ENCODE assay signal across 12 mouse cellular contexts in genomic region chr4:133247072-133247471, GRCm38 (mm10). TPM values are rescaled to one million over a fixed set of nuclear protein-coding genes. Genes with fewer than 3 reads are reported as not detected.
DNase-seq lines count a peak whose midpoint lies in the region; ATAC-seq lines count a peak whose summit lies in the region.
"Had no signal": no experiment of that assay in that cellular context is flagged by ENCODE, and none has a peak within 500 bp of the region (broad histone marks: within the 10 kb centered on the region; RNA-seq: fewer than 3 reads in every experiment).

No protein-coding gene starts in this region.

- peaks cover 63% of the 10 kb centered on the region for H3K27me3 ChIP-seq in hindbrain, embryonic 16.5 days (replicated peaks; ENCODE audit: control insufficient read depth, insufficient read depth, low read length)

- peak; percentile 44 for DNase-seq in kidney, adult 18-20 months
- no peak for DNase-seq in kidney, adult 9 months
- DNase-seq in heart, adult 9 months (ENCODE audit: low spot score in 2 of 2) = peak; percentile 60 to 73
- DNase-seq in kidney, postnatal 14 days = peak; percentile 76
- peak; percentile 66 for DNase-seq in lung, postnatal 25 days (ENCODE audit: low spot score)
- DNase-seq in thymus, postnatal 25 days = no peak
- no peak for DNase-seq in thymus, postnatal 0 days (ENCODE audit: low spot score)
- DNase-seq: cerebellum, postnatal 25 days; spleen, adult 18-20 months; thymus, postnatal 4 days had no signal

- H3K36me3 ChIP-seq in hindbrain, embryonic 16.5 days (ENCODE audit: control insufficient read depth, insufficient read depth, low read length) = no peaks in the 10 kb centered on the region
- H3K36me3 ChIP-seq: midbrain, embryonic 12.5 days had no signal

- peaks cover 9% of the 10 kb centered on the region for H3K4me1 ChIP-seq in hindbrain, embryonic 16.5 days (ENCODE audit: control insufficient read depth, insufficient read depth, low read depth, low read length)

- no peak for ATAC-seq in hindbrain, embryonic 16.5 days

- WGBS in hindbrain, embryonic 16.5 days = 33% methylated on average over 15 of the region's 15 CpGs

- H3K4me2 ChIP-seq in hindbrain, embryonic 16.5 days (ENCODE audit: low read length) = no peak overlapping the region
- H3K4me2 ChIP-seq: midbrain, embryonic 12.5 days had no signal

- no peaks in the 10 kb centered on the region for H3K9me3 ChIP-seq in hindbrain, embryonic 16.5 days (ENCODE audit: control insufficient read depth, low read length)
- H3K9me3 ChIP-seq: midbrain, embryonic 12.5 days had no signal

- H3K9ac ChIP-seq in hindbrain, embryonic 16.5 days (ENCODE audit: low read depth, low read length) = no peak overlapping the region
- H3K9ac ChIP-seq: midbrain, embryonic 12.5 days had no signal

- H3K27ac ChIP-seq in hindbrain, embryonic 16.5 days (ENCODE audit: low read depth, low read length) = no peak overlapping the region
- H3K27ac ChIP-seq: midbrain, embryonic 12.5 days had no signal

- H3K4me3 ChIP-seq in hindbrain, embryonic 16.5 days (ENCODE audit: low read length) = no peak overlapping the region
- H3K4me3 ChIP-seq: midbrain, embryonic 12.5 days had no signal

RNA-seq across cellular contexts. Expression of gene Map3k6, which starts 6.5 kb away (rescaled TPM):
- polyA plus RNA-seq in hindbrain, embryonic 16.5 days (2015; fragmentation: Nextera tagmentation; extraction: Ambion mirVana) = 2.6 and 4.2 TPM in 2 replicates
- polyA plus RNA-seq in thymus, postnatal 0 days (2015; fragmentation: Nextera tagmentation; extraction: Ambion mirVana) = 2.2 and 2.6 TPM in 2 replicates

RNA-seq across cellular contexts. Expression of gene Sytl1, which starts 15.8 kb away (rescaled TPM):
- 0.44 and 0.54 TPM in 2 replicates for polyA plus RNA-seq in hindbrain, embryonic 16.5 days (2015; fragmentation: Nextera tagmentation; extraction: Ambion mirVana)
- 34.2 and 34.8 TPM in 2 replicates for polyA plus RNA-seq in thymus, postnatal 0 days (2015; fragmentation: Nextera tagmentation; extraction: Ambion mirVana)

RNA-seq across cellular contexts. Expression of gene Tmem222, which starts 30.5 kb away (rescaled TPM):
- polyA plus RNA-seq in hindbrain, embryonic 16.5 days (2015; fragmentation: Nextera tagmentation; extraction: Ambion mirVana) = 121 and 130 TPM in 2 replicates
- 93.2 and 94.0 TPM in 2 replicates for polyA plus RNA-seq in thymus, postnatal 0 days (2015; fragmentation: Nextera tagmentation; extraction: Ambion mirVana)

RNA-seq across cellular contexts. Expression of gene Gpr3, which starts 34.7 kb away (rescaled TPM):
- polyA plus RNA-seq in hindbrain, embryonic 16.5 days (2015; fragmentation: Nextera tagmentation; extraction: Ambion mirVana) = 2.5 TPM in 2 replicates
- not detected in 2 replicates for polyA plus RNA-seq in thymus, postnatal 0 days (2015; fragmentation: Nextera tagmentation; extraction: Ambion mirVana)

RNA-seq across cellular contexts. Expression of gene Cd164l2, which starts 35.1 kb away (rescaled TPM):
- polyA plus RNA-seq in hindbrain, embryonic 16.5 days (2015; fragmentation: Nextera tagmentation; extraction: Ambion mirVana) = 5.6 and 8.3 TPM in 2 replicates
- polyA plus RNA-seq in thymus, postnatal 0 days (2015; fragmentation: Nextera tagmentation; extraction: Ambion mirVana) = 0.86 and 1.1 TPM in 2 replicates

Comparison
In these comparisons a context has a peak if more than half of its experiments do, and no peak if none do; other contexts are left out.
1. DNase-seq: peak in kidney, adult 18-20 months (single experiment), heart, adult 9 months (2 of 2), kidney, postnatal 14 days (single experiment) and lung, postnatal 25 days (single experiment); none in kidney, adult 9 months (single experiment), thymus, postnatal 25 days (single experiment) and thymus, postnatal 0 days (single experiment).
2. RNA of gene Sytl1, which starts 15.8 kb away (polyA plus RNA-seq): 34.2 to 34.8 TPM in thymus, postnatal 0 days; 0.44 to 0.54 TPM in hindbrain, embryonic 16.5 days; every median in the first group is over 10 times any median in the second.